Mouse (Mus musculus) MEL-GATA-1-ER (cell line): ENCODE results near the gene Pbx4.

Experiments
- DNase-seq: peaks from one replicate; pipeline ENCODE4 v3.0.0-alpha.2; 2012; ENCODE audit warnings: low read depth; ENCODE audit errors: extremely low read depth

Gene Pbx4

DNA sequence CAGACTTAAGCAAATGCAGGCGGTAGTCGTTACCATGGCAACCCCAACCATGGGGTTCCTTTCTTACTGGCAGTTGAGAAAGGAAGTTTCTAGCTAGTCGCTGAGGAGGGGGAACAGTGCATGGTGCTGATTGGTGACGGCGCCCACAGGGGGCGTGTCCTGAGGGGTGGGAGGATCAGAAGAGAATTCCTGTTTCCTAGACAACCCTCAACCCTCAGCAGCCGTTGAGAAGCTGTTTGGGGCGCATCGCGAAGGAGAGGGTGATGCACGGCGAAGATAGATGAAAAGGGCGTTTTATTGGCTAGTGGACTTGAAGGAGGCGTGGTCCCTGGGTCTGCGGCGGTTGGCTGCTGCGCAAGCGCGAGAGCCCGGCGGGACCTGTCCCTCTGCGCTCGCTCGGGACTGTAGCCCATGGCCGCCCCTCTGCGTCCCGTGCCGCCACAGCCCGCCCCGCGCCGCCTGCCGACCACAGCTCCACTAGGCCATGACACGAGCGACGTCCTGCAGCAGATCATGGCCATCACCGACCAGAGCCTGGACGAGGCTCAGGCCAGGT lies at the start of gene Pbx4:
Pbx4 (plus strand) TSS at position 194 of the 556 bp plus-strand sequence.
- DNase-seq = peak; percentile 96

DNA sequence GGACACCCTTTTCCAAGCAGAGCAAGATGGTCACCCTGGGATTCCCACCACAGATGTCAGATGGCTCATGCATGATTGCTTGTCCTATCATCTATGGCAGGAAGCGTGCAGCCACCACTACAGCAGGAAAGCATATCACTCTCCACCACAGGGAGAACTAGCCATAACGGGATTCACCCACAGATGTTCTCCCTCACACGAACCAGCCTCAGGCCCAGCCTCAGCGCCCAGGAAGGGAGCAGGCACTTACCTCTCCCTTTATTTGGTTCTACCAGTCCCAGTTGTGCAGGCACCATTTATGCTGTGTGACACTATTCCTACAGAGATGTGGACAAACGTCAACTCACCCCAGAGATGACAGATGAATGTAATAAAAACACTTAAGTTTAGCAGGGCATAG lies 43.2 kb upstream of the Pbx4 start:
- no peak for DNase-seq

DNA sequence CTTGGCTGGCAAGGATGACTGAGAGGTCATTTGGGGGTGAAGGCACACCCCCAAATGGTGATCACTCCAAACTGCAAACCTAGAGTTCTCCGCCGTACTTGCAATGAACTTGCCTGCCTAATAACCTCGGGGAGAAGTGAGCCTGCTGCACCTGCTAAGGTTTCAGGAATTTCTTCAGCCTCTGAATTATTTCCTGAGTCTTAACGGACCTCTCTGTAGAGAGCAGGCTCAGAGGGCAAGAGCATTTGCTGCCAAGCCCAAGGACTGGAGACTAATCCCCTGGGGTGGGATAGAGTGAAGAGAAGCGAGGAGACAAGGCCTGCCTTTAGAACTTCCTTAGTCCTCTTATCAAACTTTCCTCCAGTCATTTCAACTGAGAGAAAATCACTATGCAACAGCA lies 42.6 kb upstream of the Pbx4 start:
- no peak for DNase-seq

DNA sequence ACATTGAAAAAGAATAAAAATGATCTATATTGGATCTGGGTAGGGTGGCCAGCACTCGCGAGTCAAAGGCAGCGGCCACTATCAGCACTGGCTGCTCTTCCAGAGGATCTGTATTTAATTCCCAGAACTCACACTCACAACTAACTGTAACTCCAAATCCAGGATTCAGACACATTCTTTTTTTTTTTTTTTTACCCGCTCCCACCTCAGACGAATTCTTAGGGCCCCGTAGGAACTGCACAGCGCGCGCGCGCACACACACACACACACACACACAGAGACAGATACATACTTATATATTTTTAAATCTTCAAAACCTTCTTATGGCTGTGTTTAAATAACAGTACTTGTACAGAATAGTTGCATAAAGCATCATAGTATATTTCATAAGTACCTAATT lies 41.9 kb upstream of the Pbx4 start:
- no peak for DNase-seq

DNA sequence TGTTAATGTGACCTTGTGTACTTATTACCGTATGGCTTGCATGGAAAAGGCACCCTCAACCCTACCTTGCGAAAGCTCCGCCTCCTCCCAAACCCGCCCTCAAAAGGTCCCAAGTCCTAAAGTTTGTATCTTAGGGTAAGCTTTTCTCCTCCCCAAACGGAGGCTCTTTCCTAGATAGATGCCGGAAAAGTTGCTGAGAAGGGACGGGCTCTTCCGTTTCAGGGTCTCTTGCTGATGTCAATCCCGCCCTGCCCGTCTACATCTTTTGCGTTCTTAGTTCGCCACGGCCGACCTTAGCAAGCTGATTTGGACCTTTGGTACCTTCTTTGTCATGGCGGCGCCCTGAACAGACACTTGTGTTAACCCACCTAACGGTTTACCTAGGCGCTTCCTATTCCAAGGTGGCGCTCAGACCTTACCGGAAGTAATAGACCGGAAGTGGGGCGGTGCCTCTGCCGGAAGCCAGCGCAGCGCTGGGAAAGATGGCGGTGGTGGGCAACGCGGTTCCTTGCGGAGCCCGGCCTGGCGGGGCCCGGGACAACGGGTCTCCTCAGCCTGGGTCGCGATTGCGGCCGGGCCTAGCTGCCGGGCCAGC lies 41.4 kb upstream of the Pbx4 start, which contains the start of the genes Atp13a1 and Zfp866:
Atp13a1 (plus strand) TSS at position 391 of the 595 bp plus-strand sequence.
Zfp866 (minus strand) TSS at position 406 of the 595 bp plus-strand sequence.
- peak; percentile 80 for DNase-seq

DNA sequence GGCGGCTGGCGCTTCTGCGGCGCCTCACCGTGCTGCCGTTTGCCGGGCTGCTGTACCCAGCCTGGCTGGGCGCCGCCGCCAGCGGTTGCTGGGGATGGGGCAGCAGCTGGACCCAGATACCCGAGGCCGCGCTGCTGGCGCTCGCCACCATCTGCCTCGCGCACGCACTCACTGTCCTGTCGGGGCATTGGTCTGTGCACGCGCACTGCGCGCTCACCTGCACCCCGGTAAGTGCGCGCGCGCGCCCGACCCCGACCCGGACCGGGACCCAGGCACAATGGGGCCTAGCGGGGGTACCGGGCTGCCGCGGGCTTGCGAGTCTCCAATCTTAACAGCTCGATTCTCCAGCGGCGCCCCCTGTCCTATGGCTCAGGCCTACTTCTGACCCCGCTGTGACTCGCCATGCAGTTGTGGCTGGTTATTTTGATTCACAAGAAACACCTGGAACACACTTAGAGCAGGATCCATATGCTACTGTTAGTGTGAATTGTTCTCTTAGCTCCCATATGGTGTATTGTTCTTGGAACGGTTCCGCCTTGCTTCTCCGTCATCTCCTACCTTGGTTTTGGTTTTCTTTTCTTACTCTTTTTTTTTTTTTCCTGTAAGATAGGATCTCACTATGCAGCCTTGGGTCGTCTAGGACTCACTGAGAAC lies 40.7 kb upstream of the Pbx4 start:
- DNase-seq = no peak

DNA sequence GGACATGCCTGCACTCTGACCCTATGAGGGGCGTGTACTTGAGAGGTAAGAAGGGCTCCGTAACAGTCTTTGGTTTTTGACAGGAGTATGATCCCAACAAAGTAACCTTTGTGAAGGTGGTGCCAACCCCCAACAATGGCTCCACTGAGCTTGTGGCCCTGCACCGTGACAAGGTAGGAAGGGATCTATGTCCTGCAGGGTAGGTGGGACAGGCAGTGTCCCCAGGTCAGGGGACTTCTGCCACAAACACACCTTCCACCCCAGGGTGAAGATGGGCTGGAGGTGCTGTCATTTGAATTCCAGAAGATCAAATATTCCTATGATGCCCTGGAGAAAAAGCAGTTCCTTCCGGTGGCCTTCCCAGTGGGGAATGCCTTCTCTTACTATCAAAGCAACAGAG lies 38.6 kb upstream of the Pbx4 start:
- DNase-seq = no peak

DNA sequence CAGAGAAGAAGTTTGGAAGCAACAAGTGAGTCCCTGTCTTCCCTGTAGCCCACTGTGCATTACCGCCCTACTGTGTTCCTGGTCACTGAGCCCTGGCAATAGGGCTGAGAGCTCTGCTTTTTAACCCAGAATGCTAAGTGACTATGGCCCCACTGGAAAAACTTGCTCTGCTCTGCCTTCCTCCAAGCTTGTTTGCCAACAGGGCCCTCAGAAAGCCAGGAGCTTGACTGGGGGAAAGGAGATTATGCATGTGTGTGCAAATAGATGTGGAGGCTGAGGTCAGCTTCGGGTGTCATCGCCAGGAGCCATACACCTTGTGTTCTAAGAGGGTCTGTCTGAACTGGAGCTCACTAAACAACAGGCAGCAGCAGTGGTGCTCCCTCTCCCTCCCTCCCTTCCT lies 38.2 kb upstream of the Pbx4 start:
- DNase-seq = no peak

DNA sequence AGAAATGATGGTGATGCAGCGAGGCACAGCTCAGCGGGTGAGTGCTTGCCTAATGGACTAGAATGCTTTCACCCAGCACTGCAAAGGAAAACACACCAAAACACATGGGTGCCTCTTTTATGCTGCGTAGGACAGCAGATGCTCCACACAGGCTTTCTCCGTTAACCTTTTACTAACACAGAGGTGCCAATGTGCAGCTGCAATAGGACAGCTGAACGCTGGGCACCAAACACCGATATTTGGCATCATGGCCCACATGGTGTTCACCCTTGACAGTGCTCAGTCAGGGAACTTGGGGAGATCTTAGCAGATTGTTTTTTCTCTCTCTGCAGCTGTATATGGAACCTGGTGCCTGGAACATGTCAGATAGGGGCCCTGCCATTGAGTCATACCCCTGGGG lies 37.4 kb upstream of the Pbx4 start:
- no peak for DNase-seq

DNA sequence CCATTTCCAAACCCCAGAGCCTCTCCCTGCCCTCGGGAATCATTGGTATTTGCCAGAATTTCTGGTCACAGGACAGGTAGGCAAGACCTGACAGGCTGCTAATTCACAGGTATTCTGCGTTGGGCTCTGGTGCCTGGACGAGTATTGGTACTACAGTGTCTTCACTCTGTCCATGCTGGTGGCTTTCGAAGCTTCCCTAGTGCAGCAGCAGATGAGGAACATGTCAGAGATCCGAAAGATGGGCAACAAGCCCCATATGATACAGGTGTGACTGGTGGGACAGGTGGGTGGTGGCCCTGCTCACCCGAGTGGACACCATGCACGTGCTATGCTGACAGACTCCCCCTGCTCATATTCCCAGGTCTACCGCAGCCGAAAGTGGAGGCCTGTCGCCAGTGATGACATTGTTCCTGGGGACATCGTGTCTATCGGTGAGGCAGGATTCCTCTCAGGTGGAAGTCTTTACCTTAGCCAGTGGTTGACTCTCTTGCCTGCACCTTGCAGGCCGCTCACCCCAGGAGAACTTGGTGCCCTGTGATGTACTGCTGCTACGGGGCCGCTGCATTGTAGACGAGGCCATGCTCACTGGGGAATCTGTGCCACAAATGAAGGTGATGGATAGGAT lies 35.5 kb upstream of the Pbx4 start:
- no peak for DNase-seq

DNA sequence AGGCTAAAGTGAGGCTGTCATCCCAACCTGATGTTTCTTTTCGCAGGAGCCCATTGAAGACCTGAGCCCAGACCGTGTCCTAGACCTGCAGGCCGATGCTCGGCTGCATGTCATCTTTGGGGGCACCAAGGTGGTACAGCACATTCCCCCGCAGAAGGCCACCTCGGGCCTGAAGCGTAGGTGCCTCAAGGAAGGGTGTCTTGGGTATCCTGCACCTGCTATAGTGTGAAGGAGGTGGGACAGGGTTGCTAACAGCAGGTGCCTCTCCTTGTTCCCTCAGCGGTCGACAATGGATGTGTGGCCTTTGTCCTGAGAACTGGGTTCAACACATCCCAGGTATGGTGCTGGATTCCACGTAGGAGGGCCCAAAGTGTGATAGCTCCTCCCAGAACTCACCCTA lies 34.6 kb upstream of the Pbx4 start:
- DNase-seq = no peak

DNA sequence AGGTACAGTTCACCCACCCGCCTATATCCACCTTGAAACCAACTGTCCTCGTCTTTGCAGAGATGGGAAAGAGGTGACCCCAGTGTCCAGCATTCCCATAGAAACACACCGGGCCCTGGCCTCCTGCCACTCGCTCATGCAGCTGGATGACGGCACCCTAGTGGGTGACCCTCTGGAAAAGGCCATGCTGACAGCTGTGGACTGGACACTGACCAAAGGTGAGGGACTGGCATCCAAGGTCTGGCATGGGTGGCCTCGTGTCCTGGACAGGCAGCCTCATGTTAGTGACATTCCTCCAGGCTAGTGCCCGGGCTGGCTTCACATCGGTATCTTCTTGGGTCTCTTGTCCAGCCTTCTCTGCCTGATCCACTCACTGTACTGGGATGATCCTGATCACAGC lies 33.0 kb upstream of the Pbx4 start:
- no peak for DNase-seq

DNA sequence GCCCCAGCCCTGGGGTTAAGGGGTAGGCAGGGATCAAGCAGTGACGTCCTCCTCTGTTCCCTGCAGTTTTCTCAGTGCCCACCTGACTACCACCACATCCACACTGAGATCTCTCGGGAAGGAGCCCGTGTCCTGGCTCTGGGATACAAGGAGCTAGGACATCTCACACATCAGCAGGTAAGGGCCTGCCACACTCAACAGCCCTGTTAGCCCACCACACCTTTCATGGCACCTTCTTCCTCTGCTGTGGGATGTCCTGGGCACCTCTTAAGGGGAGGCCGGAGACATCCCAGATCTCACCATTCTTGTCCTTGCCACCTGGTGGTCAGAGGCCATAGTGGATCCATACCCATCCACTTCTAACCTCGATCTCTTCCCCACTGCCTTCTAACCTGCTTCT lies 32.3 kb upstream of the Pbx4 start:
- no peak for DNase-seq

DNA sequence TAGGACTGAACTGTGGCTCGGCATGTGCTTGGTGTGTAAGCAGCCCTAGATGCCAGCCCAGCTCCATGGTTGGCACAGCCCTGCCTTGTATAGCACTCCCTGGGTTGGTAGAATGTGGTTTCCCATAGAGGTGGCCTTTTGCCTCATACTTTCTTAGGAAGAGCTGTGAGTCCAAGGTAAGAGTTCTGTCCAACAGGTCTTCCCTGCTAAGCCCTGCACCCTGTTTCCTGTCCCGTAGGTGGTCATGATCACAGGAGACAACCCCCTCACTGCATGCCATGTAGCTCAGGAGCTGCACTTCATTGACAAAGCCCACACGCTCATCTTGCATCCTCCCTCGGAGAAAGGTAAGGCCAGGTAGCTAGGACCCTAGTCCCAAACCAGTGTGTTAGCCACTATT lies 30.5 kb upstream of the Pbx4 start:
- DNase-seq = no peak

DNA sequence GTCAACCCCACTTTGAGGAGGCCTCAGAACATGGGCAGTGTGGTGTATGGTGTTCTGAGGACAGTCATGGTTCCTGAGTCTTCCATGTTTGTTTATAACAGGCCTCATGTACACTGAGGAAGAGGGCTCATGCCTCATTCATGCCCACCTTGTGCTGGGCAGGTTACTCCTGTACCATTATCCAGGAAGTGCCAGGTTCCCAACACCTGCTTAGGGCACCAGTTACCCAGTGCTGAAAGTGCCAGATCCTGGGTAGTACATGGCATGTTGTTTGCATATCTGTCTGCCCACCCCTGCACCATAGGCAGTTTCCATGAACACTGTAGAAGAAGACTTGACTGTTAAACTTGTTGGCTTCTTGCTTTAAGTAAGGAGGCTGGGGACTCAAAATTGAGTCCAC lies 30.1 kb upstream of the Pbx4 start:
- no peak for DNase-seq

DNA sequence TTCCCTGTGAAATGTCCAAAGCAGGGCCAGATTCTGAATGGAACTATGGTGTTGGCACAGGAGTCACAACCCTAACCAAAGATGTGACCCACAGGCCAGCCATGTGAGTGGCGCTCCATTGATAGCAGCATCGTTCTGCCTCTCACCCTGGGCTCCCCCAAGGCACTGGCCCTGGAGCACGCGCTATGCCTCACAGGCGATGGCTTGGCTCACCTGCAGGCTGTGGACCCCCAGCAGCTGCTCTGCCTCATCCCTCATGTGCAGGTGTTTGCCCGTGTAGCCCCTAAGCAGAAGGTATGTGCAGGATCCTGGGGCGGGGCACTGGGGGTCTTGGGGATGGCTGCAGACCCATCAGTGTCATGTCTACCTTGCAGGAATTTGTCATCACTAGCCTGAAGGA lies 28.9 kb upstream of the Pbx4 start:
- no peak for DNase-seq

DNA sequence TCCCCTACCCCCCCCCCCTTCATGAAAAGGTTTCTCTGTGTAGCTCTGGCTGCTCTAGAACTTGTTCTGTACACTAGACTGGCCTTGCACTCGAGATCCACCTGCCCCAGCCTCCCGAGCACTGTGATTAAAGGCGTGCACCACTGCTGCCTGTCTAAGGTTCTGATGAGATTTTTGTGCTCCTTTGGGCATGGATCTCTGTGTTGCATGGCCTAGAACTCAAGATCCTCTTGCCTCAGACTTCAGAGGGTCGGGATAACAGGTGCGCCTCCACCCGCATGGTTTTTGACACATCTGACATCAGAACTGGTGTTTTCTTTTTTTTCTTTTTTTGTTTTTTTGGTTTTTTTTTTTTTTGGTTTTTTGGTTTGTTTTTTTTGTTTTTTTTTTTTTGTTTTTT lies 27.8 kb upstream of the Pbx4 start:
- DNase-seq = no peak

DNA sequence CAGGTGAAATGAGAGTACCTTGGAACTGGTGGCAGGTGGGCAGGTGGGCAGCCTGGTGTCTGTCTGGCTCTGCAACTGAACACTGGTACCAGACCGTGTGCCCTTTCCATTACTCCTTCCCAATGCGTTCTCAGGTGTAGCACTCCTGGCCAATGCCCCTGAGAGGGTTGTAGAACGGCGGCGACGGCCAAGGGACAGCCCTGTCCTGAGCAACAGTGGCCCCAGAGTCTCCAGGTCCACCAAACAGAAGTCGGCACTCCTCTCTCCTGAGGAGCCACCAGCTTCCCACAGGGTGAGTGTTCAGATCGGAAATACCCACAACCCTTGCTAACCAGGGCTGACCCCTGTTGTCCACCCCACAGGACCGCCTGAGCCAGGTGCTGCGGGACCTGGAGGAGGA lies 27.2 kb upstream of the Pbx4 start:
- DNase-seq = no peak

DNA sequence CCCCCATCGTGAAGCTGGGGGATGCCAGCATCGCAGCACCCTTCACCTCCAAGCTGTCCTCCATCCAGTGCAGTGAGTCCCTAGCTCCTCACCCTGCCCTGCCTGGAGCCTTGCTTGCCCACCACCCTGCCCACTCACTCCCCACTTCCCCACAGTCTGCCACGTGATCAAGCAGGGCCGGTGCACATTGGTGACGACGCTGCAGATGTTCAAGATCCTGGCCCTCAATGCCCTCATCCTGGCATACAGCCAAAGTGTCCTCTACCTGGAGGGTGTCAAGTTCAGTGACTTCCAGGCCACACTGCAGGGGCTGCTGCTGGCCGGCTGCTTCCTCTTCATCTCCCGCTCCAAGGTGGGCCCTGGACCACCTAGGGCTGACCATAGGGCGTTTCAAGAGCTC lies 26.8 kb upstream of the Pbx4 start:
- no peak for DNase-seq

DNA sequence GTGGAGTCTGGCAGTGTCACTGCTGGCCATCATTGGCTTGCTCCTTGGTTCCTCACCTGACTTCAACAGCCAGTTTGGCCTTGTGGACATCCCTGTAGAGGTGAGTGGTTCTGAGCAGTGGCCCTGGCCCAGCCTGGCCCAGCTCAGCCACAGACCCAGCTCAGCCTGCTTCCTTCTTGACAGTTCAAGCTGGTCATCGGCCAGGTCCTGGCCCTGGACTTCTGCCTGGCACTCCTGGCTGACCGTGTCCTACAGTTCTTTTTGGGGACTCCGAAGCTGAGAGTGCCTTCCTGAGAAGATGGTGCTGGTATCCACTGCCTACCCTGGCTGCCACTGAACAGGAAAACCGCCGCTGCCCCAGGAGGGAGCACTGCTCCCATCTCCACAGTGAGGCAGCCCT lies 25.1 kb upstream of the Pbx4 start:
- DNase-seq = no peak

DNA sequence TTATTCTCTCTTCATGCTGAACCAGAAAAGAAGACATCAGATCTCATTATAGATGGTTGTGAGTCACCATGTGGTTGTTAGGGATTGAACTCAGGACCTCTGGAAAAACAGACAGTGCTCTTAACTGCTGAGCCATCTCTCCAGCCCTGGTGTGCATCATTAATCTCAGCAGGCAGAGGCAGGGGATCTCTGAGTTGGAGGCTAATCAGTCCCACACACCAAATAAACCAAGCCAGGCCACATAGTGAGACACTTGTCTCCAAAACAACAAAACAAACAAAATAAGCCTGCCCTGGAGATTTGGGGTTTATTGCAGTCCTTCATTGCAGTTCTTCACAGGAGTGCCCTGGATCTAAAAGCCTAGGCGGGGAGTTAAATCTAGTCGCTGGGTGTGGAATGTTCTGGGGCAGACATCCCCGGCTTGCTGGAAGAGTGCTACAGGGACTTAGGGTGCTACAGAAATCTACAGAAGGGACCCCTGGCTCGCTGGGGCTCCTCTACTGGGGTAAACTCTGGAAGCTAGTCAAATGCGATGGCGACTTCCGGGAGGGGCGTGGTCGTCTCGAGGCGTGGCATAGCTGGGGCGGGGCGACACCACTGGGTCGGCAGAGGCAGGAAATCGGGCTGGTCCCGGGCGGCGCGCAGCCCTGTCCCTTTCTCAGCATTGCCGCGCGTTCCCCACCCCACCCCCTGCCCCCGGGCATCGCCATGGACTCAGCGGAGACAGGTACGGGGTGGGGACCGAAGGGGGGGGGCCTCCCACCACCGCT lies 24.0 kb upstream of the Pbx4 start, which contains the start of gene Gmip:
Gmip (plus strand) TSS at position 586 of the 770 bp plus-strand sequence.
- peak; percentile 33 for DNase-seq
